Mouse (Mus musculus): ENCODE data around the gene Six1. TPM values are rescaled to one million over a fixed set of nuclear protein-coding genes. Genes with fewer than 3 reads are reported as not detected.

Six1 gene
- polyA plus RNA-seq, 1 experiment from 2014 or later, result 8.3 TPM

- Histone ChIP-seq H3K27me3 (ENCODE audit: low read depth, poor library complexity, severe bottlenecking) (peaks cover 100% of the 10 kb centered on the region), H3K27ac (replicated peaks) (no peak overlapping the region), H3K36me3 (no peaks in the 10 kb centered on the region), H3K9me3 (replicated peaks) (no peaks in the 10 kb centered on the region), H3K4me3 (peak overlapping the region; percentile 16; the same call in 1 of the 2 replicates), H3K4me1 (peaks cover 36% of the 10 kb centered on the region)
- WGBS, result 1% methylated on average over 41 of the region's 41 CpGs
- peak; percentile 63 for DNase-seq (ENCODE audit: low spot score)
Measured at GRCm38 (mm10) chr12:73038992-73039938, 14.4 kb downstream of the Six1 start.

GRCm38 (mm10) chr12:73038441-73038991, 15.2 kb downstream of the Six1 start:
- WGBS, result 2% methylated on average over 12 of the region's 12 CpGs
- no peak overlapping the region for H3K27ac ChIP-seq (replicated peaks)
- DNase-seq (ENCODE audit: low spot score), result no peak
- no peaks in the 10 kb centered on the region for H3K9me3 ChIP-seq (replicated peaks)
- no peaks in the 10 kb centered on the region for H3K36me3 ChIP-seq
- peaks cover 28% of the 10 kb centered on the region for H3K4me1 ChIP-seq
- H3K4me3 ChIP-seq, result no peak overlapping the region
- H3K27me3 ChIP-seq (ENCODE audit: low read depth, poor library complexity, severe bottlenecking), result peaks cover 100% of the 10 kb centered on the region

- H3K4me3 ChIP-seq, result no peak overlapping the region
- H3K36me3 ChIP-seq, result no peaks in the 10 kb centered on the region
- H3K27me3 ChIP-seq (ENCODE audit: low read depth, poor library complexity, severe bottlenecking), result peaks cover 100% of the 10 kb centered on the region
- peaks cover 26% of the 10 kb centered on the region for H3K4me1 ChIP-seq
- H3K9me3 ChIP-seq (replicated peaks), result no peaks in the 10 kb centered on the region
- no peak overlapping the region for H3K27ac ChIP-seq (replicated peaks)
- WGBS, result 6% methylated on average over 7 of the region's 7 CpGs
- DNase-seq (ENCODE audit: low spot score), result no peak
Measured at GRCm38 (mm10) chr12:73037385-73038160, 16.1 kb downstream of the Six1 start.

- DNase-seq (ENCODE audit: low spot score), result peak; percentile 53
- no peaks in the 10 kb centered on the region for H3K9me3 ChIP-seq (replicated peaks)
- H3K4me1 ChIP-seq, result peaks cover 26% of the 10 kb centered on the region
- H3K27ac ChIP-seq (replicated peaks), result no peak overlapping the region; the same call in 1 of the 2 replicates
- H3K36me3 ChIP-seq, result no peaks in the 10 kb centered on the region
- H3K4me3 ChIP-seq, result peak overlapping the region; percentile 34
- peaks cover 95% of the 10 kb centered on the region for H3K27me3 ChIP-seq (ENCODE audit: low read depth, poor library complexity, severe bottlenecking)
- WGBS, result under 1% methylated on average over 41 of the region's 43 CpGs
Measured at GRCm38 (mm10) chr12:73034901-73035895, 18.5 kb downstream of the Six1 start.

GRCm38 (mm10) chr12:73032665-73033064, 21.0 kb downstream of the Six1 start:
- no peak overlapping the region for H3K4me3 ChIP-seq
- H3K4me1 ChIP-seq, result peaks cover 15% of the 10 kb centered on the region
- DNase-seq (ENCODE audit: low spot score), result no peak
- H3K36me3 ChIP-seq, result no peaks in the 10 kb centered on the region
- 81% methylated on average over 3 of the region's 3 CpGs for WGBS
- no peaks in the 10 kb centered on the region for H3K9me3 ChIP-seq (replicated peaks)
- no peak overlapping the region for H3K27ac ChIP-seq (replicated peaks)
- H3K27me3 ChIP-seq (ENCODE audit: low read depth, poor library complexity, severe bottlenecking), result peaks cover 78% of the 10 kb centered on the region

GRCm38 (mm10) chr12:73031315-73031714, 22.4 kb downstream of the Six1 start:
- Histone ChIP-seq H3K27me3 (ENCODE audit: low read depth, poor library complexity, severe bottlenecking) (peaks cover 65% of the 10 kb centered on the region), H3K4me1 (peaks cover 15% of the 10 kb centered on the region), H3K9me3 (replicated peaks) (no peaks in the 10 kb centered on the region), H3K27ac (replicated peaks) (no peak overlapping the region), H3K4me3 (no peak overlapping the region), H3K36me3 (no peaks in the 10 kb centered on the region)
- no peak for DNase-seq (ENCODE audit: low spot score)
- WGBS, result 60% methylated on average over 4 of the region's 4 CpGs

GRCm38 (mm10) chr12:73025490-73025889, 28.2 kb downstream of the Six1 start:
- 78% methylated on average over 8 of the region's 8 CpGs for WGBS
- Histone ChIP-seq H3K9me3 (replicated peaks) (no peaks in the 10 kb centered on the region), H3K4me1 (no peaks in the 10 kb centered on the region), H3K27me3 (ENCODE audit: low read depth, poor library complexity, severe bottlenecking) (peaks cover 12% of the 10 kb centered on the region; the same call in 1 of the 2 replicates), H3K27ac (replicated peaks) (no peak overlapping the region), H3K36me3 (no peaks in the 10 kb centered on the region), H3K4me3 (no peak overlapping the region)
- no peak for DNase-seq (ENCODE audit: low spot score)

- no peaks in the 10 kb centered on the region for H3K9me3 ChIP-seq (replicated peaks)
- no peaks in the 10 kb centered on the region for H3K4me1 ChIP-seq
- H3K36me3 ChIP-seq, result no peaks in the 10 kb centered on the region
- no peak overlapping the region for H3K27ac ChIP-seq (replicated peaks)
- WGBS, result 10% methylated on average over 4 of the region's 4 CpGs
- no peak overlapping the region for H3K4me3 ChIP-seq
- H3K27me3 ChIP-seq (ENCODE audit: low read depth, poor library complexity, severe bottlenecking), result no peaks in the 10 kb centered on the region
- peak; percentile 59 for DNase-seq (ENCODE audit: low spot score)
Measured at GRCm38 (mm10) chr12:73020941-73021340, 32.7 kb downstream of the Six1 start.

- no peak for DNase-seq (ENCODE audit: low spot score)
- Histone ChIP-seq H3K9me3 (replicated peaks) (no peaks in the 10 kb centered on the region), H3K4me3 (no peak overlapping the region), H3K36me3 (no peaks in the 10 kb centered on the region), H3K27me3 (ENCODE audit: low read depth, poor library complexity, severe bottlenecking) (no peaks in the 10 kb centered on the region), H3K4me1 (no peaks in the 10 kb centered on the region), H3K27ac (replicated peaks) (no peak overlapping the region)
- 65% methylated on average over 3 of the region's 3 CpGs for WGBS
Measured at GRCm38 (mm10) chr12:73020422-73020821, 33.3 kb downstream of the Six1 start.

- no peak for DNase-seq (ENCODE audit: low spot score)
- Histone ChIP-seq H3K4me1 (no peaks in the 10 kb centered on the region), H3K4me3 (no peak overlapping the region), H3K36me3 (no peaks in the 10 kb centered on the region), H3K9me3 (replicated peaks) (no peaks in the 10 kb centered on the region), H3K27me3 (ENCODE audit: low read depth, poor library complexity, severe bottlenecking) (no peaks in the 10 kb centered on the region), H3K27ac (replicated peaks) (no peak overlapping the region)
- 79% methylated on average over 4 of the region's 4 CpGs for WGBS
Measured at GRCm38 (mm10) chr12:73018838-73019237, 34.8 kb downstream of the Six1 start.

GRCm38 (mm10) chr12:73016171-73016570, 37.5 kb downstream of the Six1 start:
- H3K27ac ChIP-seq (replicated peaks), result no peak overlapping the region
- H3K9me3 ChIP-seq (replicated peaks), result no peaks in the 10 kb centered on the region
- no peak overlapping the region for H3K4me3 ChIP-seq
- H3K4me1 ChIP-seq, result peaks cover 5% of the 10 kb centered on the region; the same call in 1 of the 2 replicates
- WGBS, result 89% methylated on average over 4 of the region's 4 CpGs
- no peaks in the 10 kb centered on the region for H3K27me3 ChIP-seq (ENCODE audit: low read depth, poor library complexity, severe bottlenecking)
- no peaks in the 10 kb centered on the region for H3K36me3 ChIP-seq
- no peak for DNase-seq (ENCODE audit: low spot score)

- Histone ChIP-seq H3K4me3 (no peak overlapping the region), H3K27ac (replicated peaks) (no peak overlapping the region), H3K36me3 (no peaks in the 10 kb centered on the region), H3K4me1 (peaks cover 5% of the 10 kb centered on the region; the same call in 1 of the 2 replicates), H3K9me3 (replicated peaks) (no peaks in the 10 kb centered on the region), H3K27me3 (ENCODE audit: low read depth, poor library complexity, severe bottlenecking) (no peaks in the 10 kb centered on the region)
- WGBS, result 83% methylated on average over 4 of the region's 4 CpGs
- DNase-seq (ENCODE audit: low spot score), result no peak
Measured at GRCm38 (mm10) chr12:73014311-73014710, 39.4 kb downstream of the Six1 start.

All from midbrain, embryonic 10.5 days (tissue).